Mouse (Mus musculus) C2C12 (cell line): ENCODE results near the gene Hddc3.

Experiments used
- CEBPB ChIP-seq: IDR thresholded peaks from one replicate; pipeline ENCODE4 v1.6.1; 2011; ENCODE audit warnings: low read depth, mild to moderate bottlenecking, control low read depth, moderate library complexity
- CTCF ChIP-seq: IDR thresholded peaks from one replicate; pipeline ENCODE4 v1.5.1; 2011; ENCODE audit not compliant: control insufficient read depth, insufficient read depth, insufficient read length
- MAX ChIP-seq: IDR thresholded peaks from one replicate; pipeline ENCODE4 v1.6.1; 2011; ENCODE audit warnings: mild to moderate bottlenecking, control low read depth
- MYOD1 ChIP-seq: IDR thresholded peaks from one replicate; pipeline ENCODE4 v1.6.1; 2011; ENCODE audit warnings: low read depth; ENCODE audit not compliant: control insufficient read depth, insufficient read length
- USF1 ChIP-seq: IDR thresholded peaks from one replicate; pipeline ENCODE4 v1.6.1; 2011; ENCODE audit warnings: low read depth, mild to moderate bottlenecking, control low read depth, moderate library complexity

DNA sequence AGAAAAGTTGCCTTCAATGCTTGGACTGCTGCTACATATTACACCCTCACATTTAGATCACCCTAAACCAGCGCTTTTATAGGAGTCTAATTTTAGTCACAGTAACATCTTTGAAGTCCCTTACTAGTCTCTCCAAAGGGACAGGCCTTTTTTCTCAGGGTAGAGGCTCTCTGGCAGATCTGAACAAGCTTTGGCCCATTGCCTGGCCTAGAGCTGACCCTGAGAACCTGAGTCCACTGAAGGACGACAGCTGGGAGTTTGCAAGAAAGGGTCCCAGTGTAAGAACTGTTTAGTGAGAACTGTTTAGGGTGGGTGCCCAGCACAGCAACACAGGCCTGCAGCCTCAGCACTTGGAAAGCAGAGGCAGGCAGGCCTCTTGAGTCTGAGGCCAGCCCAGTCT lies 22.9 kb downstream of the Hddc3 start:
- TF ChIP-seq MAX, result no peak
- TF ChIP-seq USF1, result no peak
- TF ChIP-seq CEBPB, result no peak
- no peak for TF ChIP-seq CTCF
- TF ChIP-seq MYOD1, result no peak
